22 mouse cellular contexts compared by ENCODE assay signal in the genomic region with DNA sequence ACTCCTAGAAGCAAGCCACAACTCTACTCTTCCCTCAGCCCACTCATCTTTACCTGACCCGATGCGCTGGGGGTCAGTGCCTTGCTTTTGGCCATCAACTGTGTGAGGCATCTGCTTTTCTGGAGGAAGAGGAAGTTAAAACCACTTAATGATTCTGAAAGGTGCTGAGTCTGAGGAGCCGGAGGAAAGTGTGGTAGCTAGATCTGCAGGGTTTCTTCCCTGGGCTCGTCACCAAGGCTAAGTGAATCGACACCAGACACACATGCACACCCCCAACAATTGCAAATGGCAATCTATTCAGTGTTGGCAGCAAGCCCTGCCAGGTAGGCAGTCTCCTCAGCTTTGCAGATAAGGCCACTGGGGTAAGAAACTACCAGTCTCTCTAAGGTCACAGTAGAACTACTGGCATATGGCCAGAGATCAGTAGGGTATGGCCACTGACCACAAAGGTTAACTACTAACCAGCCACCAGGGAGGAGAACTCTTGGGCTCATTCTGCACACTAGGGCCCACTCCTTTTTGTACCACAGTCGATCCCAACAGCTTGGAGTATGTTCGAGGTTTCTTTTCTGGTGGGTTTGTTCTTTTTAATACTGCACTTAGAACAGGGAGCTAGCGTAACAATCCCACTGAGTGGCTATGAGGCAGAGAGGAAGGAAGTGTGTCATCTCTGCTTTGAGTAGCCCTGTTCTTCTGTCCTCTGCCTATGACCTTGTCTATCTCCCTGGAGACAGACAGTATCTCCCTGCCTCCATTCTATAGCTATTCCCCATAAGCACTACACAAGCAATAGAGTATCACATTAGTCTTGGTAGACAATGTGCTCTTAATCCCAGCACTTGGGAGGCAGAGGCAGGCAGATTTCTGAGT. TPM values are rescaled to one million over a fixed set of nuclear protein-coding genes. Genes with fewer than 3 reads are reported as not detected.
DNase-seq lines count a peak whose midpoint lies in the region; ATAC-seq and TF ChIP-seq lines count a peak whose summit lies in the region.
"Had no signal": no experiment of that assay in that cellular context is flagged by ENCODE, and none has a peak within 500 bp of the region (broad histone marks: within the 10 kb centered on the region; RNA-seq: fewer than 3 reads in every experiment).

No protein-coding gene starts in this region.

- ATAC-seq in heart, embryonic 16.5 days (replicated peaks; ENCODE audit: extremely low read depth, insufficient read depth, low FRiP score), result no peak
- ATAC-seq in stomach, embryonic 16.5 days (ENCODE audit: insufficient read depth, low FRiP score), result 0 out of 2 replicates have a peak, but pooled peaks have one; percentile 17
- no peak for ATAC-seq in stomach, postnatal 0 days (ENCODE audit: low FRiP score, low TSS enrichment)
- peak; percentile 40; the same call in 1 of the 2 replicates for ATAC-seq in neutrophil, adult 5-6 weeks (ENCODE audit: extremely low read depth, insufficient number of reproducible peaks, low FRiP score, poor library complexity, severe bottlenecking)
- no peak for ATAC-seq in neural tube, embryonic 15.5 days (ENCODE audit: low FRiP score)
- ATAC-seq: midbrain, embryonic 13.5 days had no signal

- peak overlapping the region; percentile 31; the same call in 1 of the 2 replicates for H3K27ac ChIP-seq in heart, embryonic 16.5 days (ENCODE audit: low read length)
- no peak overlapping the region for H3K27ac ChIP-seq in stomach, embryonic 16.5 days (ENCODE audit: low read length)
- no peak overlapping the region for H3K27ac ChIP-seq in stomach, postnatal 0 days (replicated peaks)
- H3K27ac ChIP-seq in neural tube, embryonic 15.5 days (replicated peaks), result no peak overlapping the region
- H3K27ac ChIP-seq: forebrain, embryonic 10.5 days; hindbrain, embryonic 14.5 days; limb, embryonic 15.5 days; midbrain, embryonic 13.5 days; neural tube, embryonic 13.5 days had no signal

- intact Hi-C loops in heart, postnatal 14 days (cut with DNase I), result no loop called here

- no peak overlapping the region for H3K4me2 ChIP-seq in heart, embryonic 16.5 days (ENCODE audit: low read depth, low read length)
- no peak overlapping the region for H3K4me2 ChIP-seq in stomach, embryonic 16.5 days (ENCODE audit: low read depth, low read length)
- H3K4me2 ChIP-seq in stomach, postnatal 0 days (replicated peaks; ENCODE audit: low read depth), result no peak overlapping the region
- no peak overlapping the region for H3K4me2 ChIP-seq in neural tube, embryonic 15.5 days
- H3K4me2 ChIP-seq: hindbrain, embryonic 14.5 days; limb, embryonic 15.5 days; lung, embryonic 14.5 days; midbrain, embryonic 13.5 days; neural tube, embryonic 13.5 days had no signal

- no peaks in the 10 kb centered on the region for H3K27me3 ChIP-seq in heart, embryonic 16.5 days (ENCODE audit: control insufficient read depth, insufficient read depth, low read length)
- H3K27me3 ChIP-seq in stomach, embryonic 16.5 days (ENCODE audit: control insufficient read depth, insufficient read depth, low read length), result no peaks in the 10 kb centered on the region
- H3K27me3 ChIP-seq in stomach, postnatal 0 days (ENCODE audit: control insufficient read depth, insufficient read depth, low read length), result no peaks in the 10 kb centered on the region
- no peaks in the 10 kb centered on the region for H3K27me3 ChIP-seq in neural tube, embryonic 15.5 days (replicated peaks)
- H3K27me3 ChIP-seq: limb, embryonic 15.5 days; midbrain, embryonic 13.5 days; neural tube, embryonic 13.5 days had no signal

- no peaks in the 10 kb centered on the region for H3K36me3 ChIP-seq in heart, embryonic 16.5 days (ENCODE audit: control insufficient read depth, insufficient read depth)
- no peaks in the 10 kb centered on the region for H3K36me3 ChIP-seq in stomach, embryonic 16.5 days (ENCODE audit: control insufficient read depth, insufficient read depth, low read length)
- H3K36me3 ChIP-seq in stomach, postnatal 0 days (ENCODE audit: control insufficient read depth, insufficient read depth, low read length), result no peaks in the 10 kb centered on the region
- H3K36me3 ChIP-seq in neural tube, embryonic 15.5 days, result no peaks in the 10 kb centered on the region
- H3K36me3 ChIP-seq: forebrain, embryonic 10.5 days; limb, embryonic 15.5 days; midbrain, embryonic 13.5 days; neural tube, embryonic 13.5 days had no signal

- no peak for TF ChIP-seq CTCF in stomach, postnatal 0 days (IDR thresholded peaks at IDR 0.05; ENCODE audit: low read depth)

- H3K4me3 ChIP-seq in heart, embryonic 16.5 days (ENCODE audit: low read length), result no peak overlapping the region
- H3K4me3 ChIP-seq in stomach, embryonic 16.5 days (replicated peaks; ENCODE audit: low read length), result no peak overlapping the region
- H3K4me3 ChIP-seq in stomach, postnatal 0 days (ENCODE audit: low read depth, low read length), result no peak overlapping the region
- H3K4me3 ChIP-seq in neural tube, embryonic 15.5 days (replicated peaks), result no peak overlapping the region
- H3K4me3 ChIP-seq: forebrain, embryonic 10.5 days; limb, embryonic 15.5 days; midbrain, embryonic 13.5 days; neural tube, embryonic 13.5 days had no signal

- WGBS in heart, embryonic 16.5 days, result 69% methylated on average over 8 of the region's 8 CpGs
- WGBS in stomach, embryonic 16.5 days, result 77% methylated on average over 8 of the region's 8 CpGs
- WGBS in stomach, postnatal 0 days, result 80% methylated on average over 8 of the region's 8 CpGs
- 88% methylated on average over 8 of the region's 8 CpGs for WGBS in neural tube, embryonic 15.5 days

- H3K9me3 ChIP-seq in heart, embryonic 16.5 days (replicated peaks; ENCODE audit: control insufficient read depth, low read length), result no peaks in the 10 kb centered on the region
- no peaks in the 10 kb centered on the region for H3K9me3 ChIP-seq in stomach, embryonic 16.5 days (replicated peaks; ENCODE audit: control insufficient read depth, low read length)
- no peaks in the 10 kb centered on the region for H3K9me3 ChIP-seq in stomach, postnatal 0 days (ENCODE audit: control insufficient read depth, low read length)
- no peaks in the 10 kb centered on the region for H3K9me3 ChIP-seq in neural tube, embryonic 15.5 days (replicated peaks)
- H3K9me3 ChIP-seq: forebrain, embryonic 10.5 days; limb, embryonic 15.5 days; midbrain, embryonic 13.5 days; neural tube, embryonic 13.5 days had no signal

- no peak overlapping the region for H3K9ac ChIP-seq in heart, embryonic 16.5 days (ENCODE audit: low read length)
- H3K9ac ChIP-seq in stomach, embryonic 16.5 days (ENCODE audit: low read length), result no peak overlapping the region
- no peak overlapping the region for H3K9ac ChIP-seq in stomach, postnatal 0 days (ENCODE audit: low read length)
- H3K9ac ChIP-seq in neural tube, embryonic 15.5 days (replicated peaks), result no peak overlapping the region
- H3K9ac ChIP-seq: hindbrain, embryonic 14.5 days; limb, embryonic 15.5 days; lung, embryonic 14.5 days; midbrain, embryonic 13.5 days; neural tube, embryonic 13.5 days had no signal

- DNase-seq in heart, postnatal 14 days, result no peak
- no peak for DNase-seq in stomach, postnatal 0 days (ENCODE audit: low spot score)
- DNase-seq in kidney, postnatal 14 days, result peak; percentile 58
- DNase-seq in layer of hippocampus, adult 8-10 months (ENCODE audit: low spot score in 2 of 2), result no peak
- DNase-seq: adrenal gland, adult 2 months; cerebellum, adult 11 months; cerebellum, postnatal 14 days; heart, adult 18-20 months; lung, embryonic 14.5 days; lung, postnatal 4 days; spleen, adult 18-20 months; thymus, adult 18-20 months; thymus, postnatal 4 days had no signal

- TF ChIP-seq EP300 in stomach, postnatal 0 days (optimal IDR thresholded peaks at IDR 0.05), result no peak

- peaks cover 34% of the 10 kb centered on the region for H3K4me1 ChIP-seq in heart, embryonic 16.5 days (ENCODE audit: control insufficient read depth, insufficient read depth, low read length)
- peaks cover 12% of the 10 kb centered on the region for H3K4me1 ChIP-seq in stomach, embryonic 16.5 days (ENCODE audit: control insufficient read depth, insufficient read depth, low read length)
- H3K4me1 ChIP-seq in stomach, postnatal 0 days (replicated peaks; ENCODE audit: control insufficient read depth, insufficient read depth), result no peaks in the 10 kb centered on the region
- peaks cover 5% of the 10 kb centered on the region; the same call in 1 of the 2 replicates for H3K4me1 ChIP-seq in neural tube, embryonic 15.5 days
- H3K4me1 ChIP-seq: forebrain, embryonic 10.5 days; midbrain, embryonic 13.5 days had no signal

RNA-seq across cellular contexts. Expression of gene Rbms1, which starts 34.9 kb away (rescaled TPM):
- 90.0 and 102 TPM in 2 replicates for polyA plus RNA-seq in heart, embryonic 16.5 days (2015; fragmentation: Nextera tagmentation; extraction: Ambion mirVana)
- 10 to 100 TPM; 60.8 to 65.8 TPM for total RNA-seq in heart, postnatal 14 days (2021)
- polyA plus RNA-seq in stomach, embryonic 16.5 days (2015; fragmentation: Nextera tagmentation; extraction: Ambion mirVana), result 110 and 126 TPM in 2 replicates
- polyA plus RNA-seq in stomach, postnatal 0 days (2015; fragmentation: Nextera tagmentation; extraction: Ambion mirVana), result 81.1 and 83.9 TPM in 2 replicates
- 122 and 137 TPM in 2 replicates for total RNA-seq in neutrophil, adult 5-6 weeks (2017)
- polyA plus RNA-seq in neural tube, embryonic 15.5 days (2015; fragmentation: Nextera tagmentation; extraction: Ambion mirVana), result 65.2 and 84.1 TPM in 2 replicates
- total RNA-seq in layer of hippocampus, adult 8-10 months (2022), result 10 to 100 TPM; 12.5 to 16.6 (median 13.3) TPM

Comparison
In these comparisons a context has a peak if more than half of its experiments do, and no peak if none do; other contexts are left out.
1. ATAC-seq: peak in stomach, embryonic 16.5 days (single experiment) and neutrophil, adult 5-6 weeks (single experiment); none in heart, embryonic 16.5 days (single experiment), stomach, postnatal 0 days (single experiment) and neural tube, embryonic 15.5 days (single experiment).